Mouse (Mus musculus): ENCODE results near the gene Caskin2.

- TF ChIP-seq CTCF (IDR thresholded peaks at IDR 0.05; ENCODE audit: borderline replicate concordance, extremely low read depth, insufficient read depth, insufficient read length), result no peak
- TF ChIP-seq POLR2A (IDR thresholded peaks at IDR 0.05; ENCODE audit: borderline replicate concordance, extremely low read depth, insufficient read depth, insufficient read length, poor library complexity, severe bottlenecking), result no peak
Measured at GRCm38 (mm10) chr11:115777487-115778335, 35.7 kb downstream of the Caskin2 start.

All from brain, embryonic 14.5 days (tissue).